Mouse (Mus musculus) frontal cortex, adult (tissue): ENCODE measurements around the gene Mdfi.

ENCODE experiments used
- ATAC-seq: cut with Nextera tagmentation; 2 replicates; pipeline ENCODE4 v1.9.2; 2017; ENCODE audit warnings: mild to moderate bottlenecking, moderate library complexity, mixed read lengths; ENCODE audit not compliant: low TSS enrichment

The Mdfi gene

GRCm38 (mm10) chr17:47847985-47848384 lies 13.5 kb upstream of the Mdfi start:
- no peak for ATAC-seq

- no peak for ATAC-seq
These were observed 11.1 kb upstream of the Mdfi start for GRCm38 (mm10) chr17:47845609-47846008.

GRCm38 (mm10) chr17:47843465-47843864 lies 9.0 kb upstream of the Mdfi start:
- no peak for ATAC-seq

GRCm38 (mm10) chr17:47841931-47842623 lies 7.6 kb upstream of the Mdfi start:
- ATAC-seq, result peak; percentile 67; the same call in 1 of the 2 replicates

- no peak for ATAC-seq
These were observed 7.0 kb upstream of the Mdfi start for GRCm38 (mm10) chr17:47841521-47841920.

GRCm38 (mm10) chr17:47837808-47838207 lies 3.3 kb upstream of the Mdfi start:
- no peak for ATAC-seq

- no peak for ATAC-seq
These were observed 636 bp downstream of the Mdfi start for GRCm38 (mm10) chr17:47833628-47834481.

GRCm38 (mm10) chr17:47833029-47833627 lies 1.4 kb downstream of the Mdfi start:
- no peak for ATAC-seq

- ATAC-seq, result no peak
These were observed 1.9 kb downstream of the Mdfi start for GRCm38 (mm10) chr17:47832501-47833028.

- no peak for ATAC-seq
These were observed 2.7 kb downstream of the Mdfi start for GRCm38 (mm10) chr17:47831772-47832171.

- ATAC-seq, result no peak
These were observed 3.3 kb downstream of the Mdfi start for GRCm38 (mm10) chr17:47831161-47831560.

- no peak for ATAC-seq
These were observed 13.2 kb downstream of the Mdfi start for GRCm38 (mm10) chr17:47821339-47821738.

- no peak for ATAC-seq
These were observed 16.3 kb downstream of the Mdfi start for GRCm38 (mm10) chr17:47818038-47818725.

GRCm38 (mm10) chr17:47815446-47815845 lies 19.0 kb downstream of the Mdfi start:
- ATAC-seq, result no peak

GRCm38 (mm10) chr17:47814496-47814895 lies 20.0 kb downstream of the Mdfi start:
- ATAC-seq, result no peak

GRCm38 (mm10) chr17:47813616-47814015 lies 20.9 kb downstream of the Mdfi start:
- ATAC-seq, result no peak

- no peak for ATAC-seq
These were observed 22.3 kb downstream of the Mdfi start for GRCm38 (mm10) chr17:47812200-47812599.

GRCm38 (mm10) chr17:47811265-47811800 lies 23.2 kb downstream of the Mdfi start:
- ATAC-seq, result no peak

GRCm38 (mm10) chr17:47806230-47806629 lies 28.3 kb downstream of the Mdfi start:
- ATAC-seq, result peak; percentile 89

GRCm38 (mm10) chr17:47805047-47805835 lies 29.2 kb downstream of the Mdfi start:
- no peak for ATAC-seq

- ATAC-seq, result no peak
These were observed 30.8 kb downstream of the Mdfi start for GRCm38 (mm10) chr17:47803662-47804061.
